Mouse (Mus musculus): ENCODE results near the gene N4bp1. TPM values are rescaled to one million over a fixed set of nuclear protein-coding genes. Genes with fewer than 3 reads are reported as not detected.

The N4bp1 gene
- polyA plus RNA-seq, 1 experiment from 2014 or later = 2.3 TPM

DNA sequence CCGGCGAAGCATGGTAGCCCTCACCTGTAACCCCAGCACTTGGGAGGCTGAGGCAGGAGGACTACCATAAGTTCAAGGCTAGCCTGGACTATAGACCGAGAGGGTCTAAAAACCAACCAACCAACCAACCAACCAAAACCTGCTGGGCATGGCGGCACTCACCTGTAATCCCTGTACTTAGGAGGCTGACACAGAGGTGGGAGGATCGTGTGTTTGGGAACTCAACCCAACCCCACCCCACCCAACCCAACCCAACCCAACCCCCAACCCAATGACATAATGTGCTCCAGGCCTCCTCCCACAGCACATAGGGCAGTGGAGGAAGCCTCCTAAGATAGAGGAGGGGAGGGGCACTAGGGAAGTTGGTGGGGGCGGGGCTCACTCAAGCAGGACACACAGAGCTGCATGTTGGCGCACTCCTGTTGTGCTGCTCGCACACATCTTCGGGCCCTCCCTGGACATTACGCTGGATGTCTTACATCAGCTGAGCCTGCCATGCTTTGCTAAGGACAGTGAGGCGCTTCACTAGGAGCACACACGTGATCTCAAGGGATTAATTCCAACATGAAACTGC lies 44.9 kb downstream of the N4bp1 start:
- peaks cover 25% of the 10 kb centered on the region for H3K36me3 ChIP-seq (replicated peaks; ENCODE audit: insufficient read depth, low read length)

DNA sequence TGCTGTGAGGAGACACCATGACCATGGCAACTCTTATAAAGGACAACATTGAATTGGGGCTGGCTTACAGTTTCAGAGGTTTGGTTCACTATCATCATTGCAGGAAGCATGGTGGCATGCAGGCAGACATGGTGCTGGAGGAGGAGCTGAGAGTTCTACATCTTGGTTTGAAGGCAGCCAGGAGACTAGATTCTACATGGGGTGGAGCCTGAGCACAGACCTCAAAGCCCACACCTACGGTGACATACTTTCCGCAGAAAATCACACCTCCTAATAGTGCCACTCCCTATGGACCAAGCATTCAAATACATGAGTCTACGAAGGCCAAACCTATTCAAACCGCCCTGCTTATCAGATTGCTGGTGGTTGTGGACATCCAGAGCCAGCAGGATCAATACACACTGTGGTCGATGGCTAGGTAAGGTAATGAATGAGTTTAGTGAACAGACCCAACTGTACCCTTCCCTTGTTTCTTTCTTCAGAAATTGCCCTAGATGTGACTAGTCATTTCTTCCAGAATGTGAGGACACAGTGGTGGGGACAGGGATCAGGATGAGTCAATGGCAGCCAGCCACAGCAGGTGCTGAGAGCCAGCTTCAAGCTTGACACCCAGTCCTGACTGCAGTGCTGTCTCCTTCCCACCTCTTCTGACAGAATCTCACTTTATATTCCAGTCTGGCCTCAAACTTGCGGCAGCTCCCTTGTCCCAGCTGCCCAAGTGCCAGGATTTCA lies 46.2 kb downstream of the N4bp1 start:
- WGBS (ENCODE audit: insufficient replicate concordance) = 73% methylated on average over 6 of the region's 6 CpGs
- no peak for DNase-seq
- Histone ChIP-seq H3K27me3 (ENCODE audit: insufficient read depth, low read length) (no peaks in the 10 kb centered on the region), H3K4me1 (ENCODE audit: insufficient read depth) (no peaks in the 10 kb centered on the region), H3K9ac (replicated peaks) (no peak overlapping the region), H3K27ac (ENCODE audit: low read depth) (no peak overlapping the region), H3K4me2 (ENCODE audit: low read depth, low read length) (no peak overlapping the region), H3K9me3 (ENCODE audit: low read length) (no peaks in the 10 kb centered on the region), H3K36me3 (replicated peaks; ENCODE audit: insufficient read depth, low read length) (peaks cover 13% of the 10 kb centered on the region), H3K4me3 (ENCODE audit: low read depth, low read length) (no peak overlapping the region)
- TF ChIP-seq CTCF (IDR thresholded peaks at IDR 0.05; ENCODE audit: low read depth) (no peak), EP300 (IDR thresholded peaks at IDR 0.05; ENCODE audit: low read depth) (no peak)
- no peak for ATAC-seq

More for the DNA sequence above, 44.9 kb downstream of the N4bp1 start:
- no peak for ATAC-seq
- H3K4me3 ChIP-seq (ENCODE audit: low read depth, low read length) = no peak overlapping the region
- no peak overlapping the region for H3K4me2 ChIP-seq (ENCODE audit: low read depth, low read length)
- H3K27me3 ChIP-seq (ENCODE audit: insufficient read depth, low read length) = no peaks in the 10 kb centered on the region
- no peaks in the 10 kb centered on the region for H3K4me1 ChIP-seq (ENCODE audit: insufficient read depth)
- WGBS (ENCODE audit: insufficient replicate concordance) = 83% methylated on average over 12 of the region's 12 CpGs
- no peak overlapping the region for H3K27ac ChIP-seq (ENCODE audit: low read depth)
- DNase-seq = no peak
- no peaks in the 10 kb centered on the region for H3K9me3 ChIP-seq (ENCODE audit: low read length)
- no peak overlapping the region for H3K9ac ChIP-seq (replicated peaks)
- no peak for TF ChIP-seq EP300 (IDR thresholded peaks at IDR 0.05; ENCODE audit: low read depth)
- no peak for TF ChIP-seq CTCF (IDR thresholded peaks at IDR 0.05; ENCODE audit: low read depth)

DNA sequence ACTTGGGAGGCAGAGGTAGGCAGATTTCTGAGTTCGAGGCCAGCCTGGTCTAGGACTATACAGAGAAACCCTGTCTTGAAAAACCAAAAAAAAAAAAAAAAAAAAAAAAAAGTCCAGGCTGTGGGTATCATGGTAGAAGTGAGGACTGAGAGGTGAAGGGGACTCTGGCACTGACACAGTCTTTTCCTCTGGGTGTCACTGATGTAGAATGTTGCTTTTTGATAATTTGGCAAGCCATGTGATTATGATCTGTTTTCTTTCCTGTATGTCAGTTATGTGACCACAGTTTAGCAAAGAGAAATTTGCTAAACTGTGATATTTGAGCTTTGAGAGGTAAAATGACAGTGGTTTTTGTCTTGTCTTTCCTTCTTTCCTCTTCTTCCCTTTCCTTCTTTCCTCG lies 47.8 kb downstream of the N4bp1 start:
- Histone ChIP-seq H3K36me3 (replicated peaks; ENCODE audit: insufficient read depth, low read length) (peaks cover 8% of the 10 kb centered on the region), H3K4me1 (ENCODE audit: insufficient read depth) (no peaks in the 10 kb centered on the region), H3K27ac (ENCODE audit: low read depth) (no peak overlapping the region), H3K9ac (replicated peaks) (no peak overlapping the region), H3K27me3 (ENCODE audit: insufficient read depth, low read length) (no peaks in the 10 kb centered on the region), H3K4me3 (ENCODE audit: low read depth, low read length) (no peak overlapping the region), H3K4me2 (ENCODE audit: low read depth, low read length) (no peak overlapping the region), H3K9me3 (ENCODE audit: low read length) (no peaks in the 10 kb centered on the region)
- no peak for ATAC-seq
- 49% methylated on average over 2 of the region's 2 CpGs for WGBS (ENCODE audit: insufficient replicate concordance)
- no peak for DNase-seq
- TF ChIP-seq EP300 (IDR thresholded peaks at IDR 0.05; ENCODE audit: low read depth) = no peak
- no peak for TF ChIP-seq CTCF (IDR thresholded peaks at IDR 0.05; ENCODE audit: low read depth)

DNA sequence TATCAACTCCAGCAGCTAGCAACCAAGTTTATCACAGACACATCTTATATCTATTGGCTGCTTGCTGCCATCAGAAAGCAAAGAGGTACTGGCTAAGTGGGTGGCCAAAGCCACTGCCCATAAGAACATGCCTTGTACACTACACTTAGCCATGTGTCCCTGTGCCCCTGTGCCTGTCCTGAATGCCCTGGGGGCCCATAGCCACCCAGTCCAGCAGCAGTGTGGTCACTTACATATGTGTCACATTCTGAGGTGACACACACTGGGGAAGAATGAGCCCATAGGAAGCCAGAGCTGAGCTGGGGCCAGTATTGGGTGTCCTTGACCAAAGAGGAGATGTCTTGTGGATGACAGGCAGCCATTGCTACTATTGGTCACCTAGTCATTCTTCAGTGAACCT lies 49.2 kb downstream of the N4bp1 start:
- TF ChIP-seq CTCF (IDR thresholded peaks at IDR 0.05; ENCODE audit: low read depth) (no peak), EP300 (IDR thresholded peaks at IDR 0.05; ENCODE audit: low read depth) (no peak)
- Histone ChIP-seq H3K4me3 (ENCODE audit: low read depth, low read length) (no peak overlapping the region), H3K36me3 (replicated peaks; ENCODE audit: insufficient read depth, low read length) (no peaks in the 10 kb centered on the region; the same call in 1 of the 2 replicates), H3K4me1 (ENCODE audit: insufficient read depth) (no peaks in the 10 kb centered on the region), H3K9me3 (ENCODE audit: low read length) (no peaks in the 10 kb centered on the region), H3K9ac (replicated peaks) (no peak overlapping the region), H3K27ac (ENCODE audit: low read depth) (no peak overlapping the region), H3K4me2 (ENCODE audit: low read depth, low read length) (no peak overlapping the region), H3K27me3 (ENCODE audit: insufficient read depth, low read length) (no peaks in the 10 kb centered on the region)
- DNase-seq = no peak
- ATAC-seq = no peak

DNA sequence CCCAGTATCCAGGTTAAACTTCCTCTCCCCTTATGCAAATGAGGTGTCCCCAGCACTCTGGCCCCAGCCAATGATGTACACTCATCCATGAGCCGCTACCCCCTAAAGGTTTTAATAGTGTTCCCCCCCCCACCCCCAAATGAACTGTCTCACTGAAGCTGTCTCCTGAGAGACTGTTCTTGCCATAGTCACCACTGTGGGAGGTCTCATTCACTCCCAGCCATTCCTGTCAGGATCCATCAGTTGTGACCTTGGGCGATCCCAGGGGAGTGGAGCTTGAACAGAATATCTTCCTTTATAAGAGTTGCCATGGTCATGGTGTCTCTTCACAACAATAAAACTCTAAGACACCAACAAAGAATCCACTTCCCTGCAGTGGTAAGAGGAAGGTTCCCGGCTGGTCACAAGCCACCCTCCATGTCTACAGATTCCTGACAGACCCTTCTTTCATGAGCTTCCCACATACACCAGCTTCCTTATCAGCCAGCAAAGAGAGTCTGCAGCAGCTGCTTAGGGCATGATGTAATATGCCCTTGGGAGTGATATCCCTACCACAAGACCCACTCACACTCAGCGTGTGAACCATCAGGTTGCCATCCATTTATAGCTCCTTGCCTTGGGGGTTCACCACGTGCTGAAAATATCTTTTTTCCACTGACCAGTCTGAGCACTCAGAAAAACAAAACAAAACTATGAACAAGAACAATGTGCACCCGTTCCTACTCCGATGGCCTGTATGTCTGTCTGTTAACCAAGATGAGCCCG lies 50.4 kb downstream of the N4bp1 start:
- no peak overlapping the region for H3K4me2 ChIP-seq (ENCODE audit: low read depth, low read length)
- no peaks in the 10 kb centered on the region for H3K36me3 ChIP-seq (replicated peaks; ENCODE audit: insufficient read depth, low read length)
- H3K27ac ChIP-seq (ENCODE audit: low read depth) = no peak overlapping the region
- H3K4me3 ChIP-seq (ENCODE audit: low read depth, low read length) = no peak overlapping the region
- WGBS (ENCODE audit: insufficient replicate concordance) = 69% methylated on average over 8 of the region's 8 CpGs
- ATAC-seq (no peak), DNase-seq (no peak)
- TF ChIP-seq EP300 (IDR thresholded peaks at IDR 0.05; ENCODE audit: low read depth) (no peak), CTCF (IDR thresholded peaks at IDR 0.05; ENCODE audit: low read depth) (no peak)
- no peaks in the 10 kb centered on the region for H3K4me1 ChIP-seq (ENCODE audit: insufficient read depth)
- no peaks in the 10 kb centered on the region for H3K27me3 ChIP-seq (ENCODE audit: insufficient read depth, low read length)
- no peak overlapping the region for H3K9ac ChIP-seq (replicated peaks)
- H3K9me3 ChIP-seq (ENCODE audit: low read length) = no peaks in the 10 kb centered on the region

DNA sequence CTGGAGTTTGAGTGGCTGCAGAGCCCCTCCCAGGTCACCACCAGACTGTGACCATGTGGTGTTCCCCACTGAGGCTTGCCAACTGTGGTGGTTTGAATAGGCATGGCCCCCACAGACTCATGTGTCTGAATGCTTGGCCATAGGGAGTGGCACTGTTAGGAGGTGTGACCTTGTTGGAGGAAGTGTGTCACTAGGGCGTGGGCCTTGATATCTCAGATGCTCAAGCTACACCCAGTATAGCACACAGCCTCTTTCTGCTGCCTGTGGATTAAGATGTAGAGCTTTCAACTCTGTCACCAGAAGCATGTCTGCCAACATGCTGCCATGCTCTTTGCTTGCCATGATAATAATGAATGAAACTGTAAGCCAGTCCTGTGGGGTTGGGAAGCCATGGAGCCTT lies 51.1 kb downstream of the N4bp1 start:
- TF ChIP-seq CTCF (IDR thresholded peaks at IDR 0.05; ENCODE audit: low read depth) = no peak
- ATAC-seq = no peak
- Histone ChIP-seq H3K9ac (replicated peaks) (no peak overlapping the region), H3K36me3 (replicated peaks; ENCODE audit: insufficient read depth, low read length) (no peaks in the 10 kb centered on the region), H3K9me3 (ENCODE audit: low read length) (no peaks in the 10 kb centered on the region), H3K4me2 (ENCODE audit: low read depth, low read length) (no peak overlapping the region), H3K27ac (ENCODE audit: low read depth) (no peak overlapping the region), H3K4me3 (ENCODE audit: low read depth, low read length) (no peak overlapping the region), H3K4me1 (ENCODE audit: insufficient read depth) (no peaks in the 10 kb centered on the region), H3K27me3 (ENCODE audit: insufficient read depth, low read length) (no peaks in the 10 kb centered on the region)
- 81% methylated on average over 1 of the region's 1 CpGs for WGBS (ENCODE audit: insufficient replicate concordance)
- no peak for DNase-seq
